In genomic region chr8:84822723-84823122, GRCm38 (mm10) we compare ENCODE assay signal across 10 mouse cellular contexts. TPM values are rescaled to one million over a fixed set of nuclear protein-coding genes. Genes with fewer than 3 reads are reported as not detected.
DNase-seq lines count a peak whose midpoint lies in the region; ATAC-seq and TF ChIP-seq lines count a peak whose summit lies in the region.
"Had no signal": no experiment of that assay in that cellular context is flagged by ENCODE, and none has a peak within 500 bp of the region (broad histone marks: within the 10 kb centered on the region; RNA-seq: fewer than 3 reads in every experiment).

Gene Dand5 (minus strand): TSS chr8:84822823.

- peak within 1 kb of the TSS; percentile 33 for H3K4me3 ChIP-seq in heart, embryonic 10.5 days
- peak within 1 kb of the TSS; percentile 42 for H3K4me3 ChIP-seq in embryonic facial prominence, embryonic 10.5 days
- H3K4me3 ChIP-seq in heart, embryonic 16.5 days (ENCODE audit: low read length) = no peak within 1 kb of the TSS
- H3K4me3 ChIP-seq in midbrain, embryonic 10.5 days = peak within 1 kb of the TSS; percentile 36
- no peak within 1 kb of the TSS for H3K4me3 ChIP-seq in lung, postnatal 0 days (ENCODE audit: low read depth, low read length)

- 20% methylated on average over 3 of the region's 3 CpGs for WGBS in heart, embryonic 10.5 days
- WGBS in embryonic facial prominence, embryonic 10.5 days = 24% methylated on average over 3 of the region's 3 CpGs
- WGBS in heart, embryonic 16.5 days = 36% methylated on average over 3 of the region's 3 CpGs
- 23% methylated on average over 3 of the region's 3 CpGs for WGBS in midbrain, embryonic 10.5 days
- WGBS in lung, postnatal 0 days = 48% methylated on average over 3 of the region's 3 CpGs

- TF ChIP-seq CTCF in lung, postnatal 0 days (IDR thresholded peaks at IDR 0.05) = no peak

- no peaks in the 10 kb centered on the region for H3K27me3 ChIP-seq in heart, embryonic 10.5 days (ENCODE audit: insufficient read depth, poor library complexity, severe bottlenecking)
- peaks cover 32% of the 10 kb centered on the region for H3K27me3 ChIP-seq in embryonic facial prominence, embryonic 10.5 days (replicated peaks; ENCODE audit: low read depth, poor library complexity, severe bottlenecking)
- H3K27me3 ChIP-seq in heart, embryonic 16.5 days (ENCODE audit: control insufficient read depth, insufficient read depth, low read length) = no peaks in the 10 kb centered on the region
- H3K27me3 ChIP-seq in midbrain, embryonic 10.5 days (ENCODE audit: low read depth, poor library complexity, severe bottlenecking) = peaks cover 39% of the 10 kb centered on the region
- no peaks in the 10 kb centered on the region for H3K27me3 ChIP-seq in lung, postnatal 0 days (replicated peaks; ENCODE audit: insufficient read depth, low read length)

- intact Hi-C loops in heart, postnatal 14 days (cut with DNase I) = loop anchor here (10.0 kb wide), 1 partner anchor 558 kb away; no protein-coding TSS in a partner anchor

- no peaks in the 10 kb centered on the region for H3K9me3 ChIP-seq in heart, embryonic 10.5 days
- H3K9me3 ChIP-seq in embryonic facial prominence, embryonic 10.5 days = no peaks in the 10 kb centered on the region
- H3K9me3 ChIP-seq in heart, embryonic 16.5 days (replicated peaks; ENCODE audit: control insufficient read depth, low read length) = no peaks in the 10 kb centered on the region
- no peaks in the 10 kb centered on the region for H3K9me3 ChIP-seq in midbrain, embryonic 10.5 days (replicated peaks)
- no peaks in the 10 kb centered on the region for H3K9me3 ChIP-seq in lung, postnatal 0 days (ENCODE audit: low read length)

- DNase-seq in heart, embryonic 10.5 days (ENCODE audit: low spot score) = no peak
- DNase-seq in heart, postnatal 14 days = no peak
- no peak for DNase-seq in embryonic facial prominence, embryonic 10.5 days (ENCODE audit: low spot score)
- DNase-seq in midbrain, embryonic 10.5 days (ENCODE audit: low spot score) = no peak
- no peak for DNase-seq in cerebellum, postnatal 36 days
- DNase-seq in retina, postnatal 1 day = no peak
- DNase-seq in lung, postnatal 0 days (ENCODE audit: low spot score) = no peak
- DNase-seq: cerebellum, adult 11 months had no signal

- peak within 1 kb of the TSS; percentile 45 for H3K4me2 ChIP-seq in heart, embryonic 16.5 days (ENCODE audit: low read depth, low read length)
- H3K4me2 ChIP-seq in lung, postnatal 0 days (replicated peaks; ENCODE audit: low read depth, low read length) = no peak within 1 kb of the TSS

- H3K27ac ChIP-seq in heart, embryonic 10.5 days = peak within 1 kb of the TSS; percentile 45; the same call in 1 of the 2 replicates
- H3K27ac ChIP-seq in embryonic facial prominence, embryonic 10.5 days (replicated peaks) = no peak within 1 kb of the TSS
- H3K27ac ChIP-seq in heart, embryonic 16.5 days (ENCODE audit: low read length) = no peak within 1 kb of the TSS
- H3K27ac ChIP-seq in midbrain, embryonic 10.5 days (replicated peaks) = peak within 1 kb of the TSS; percentile 38; the same call in 1 of the 2 replicates
- no peak within 1 kb of the TSS for H3K27ac ChIP-seq in lung, postnatal 0 days (ENCODE audit: low read length)

- ATAC-seq in heart, embryonic 16.5 days (replicated peaks; ENCODE audit: extremely low read depth, insufficient read depth, low FRiP score) = no peak
- ATAC-seq in lung, postnatal 0 days = no peak
- ATAC-seq: inflammation-experienced regulatory T-cells, adult 6 months had no signal

- TF ChIP-seq EP300 in lung, postnatal 0 days (IDR thresholded peaks at IDR 0.05) = no peak

- H3K36me3 ChIP-seq in heart, embryonic 10.5 days = no peaks in the 10 kb centered on the region
- H3K36me3 ChIP-seq in embryonic facial prominence, embryonic 10.5 days (replicated peaks) = no peaks in the 10 kb centered on the region
- H3K36me3 ChIP-seq in heart, embryonic 16.5 days (ENCODE audit: control insufficient read depth, insufficient read depth) = no peaks in the 10 kb centered on the region
- H3K36me3 ChIP-seq in midbrain, embryonic 10.5 days = no peaks in the 10 kb centered on the region
- no peaks in the 10 kb centered on the region for H3K36me3 ChIP-seq in lung, postnatal 0 days (ENCODE audit: insufficient read depth, low read length)

- H3K9ac ChIP-seq in heart, embryonic 16.5 days (ENCODE audit: low read length) = peak within 1 kb of the TSS; percentile 38; the same call in 1 of the 2 replicates
- no peak within 1 kb of the TSS for H3K9ac ChIP-seq in lung, postnatal 0 days (replicated peaks; ENCODE audit: low read depth)

- peaks cover 29% of the 10 kb centered on the region for H3K4me1 ChIP-seq in heart, embryonic 10.5 days
- peaks cover 22% of the 10 kb centered on the region for H3K4me1 ChIP-seq in embryonic facial prominence, embryonic 10.5 days
- peaks cover 11% of the 10 kb centered on the region for H3K4me1 ChIP-seq in heart, embryonic 16.5 days (ENCODE audit: control insufficient read depth, insufficient read depth, low read length)
- peaks cover 16% of the 10 kb centered on the region for H3K4me1 ChIP-seq in midbrain, embryonic 10.5 days
- no peaks in the 10 kb centered on the region for H3K4me1 ChIP-seq in lung, postnatal 0 days (ENCODE audit: insufficient read depth, low read depth, low read length)

RNA-seq across cellular contexts. Expression of gene Dand5, which starts in this region (rescaled TPM):
- polyA plus RNA-seq in heart, embryonic 10.5 days (2016; fragmentation: Nextera tagmentation; extraction: Ambion mirVana) = 5.3 TPM in 2 replicates
- total RNA-seq in heart, postnatal 14 days (2021) = 1 to 10 TPM; 6.1 to 6.4 TPM
- 2.8 and 3.0 TPM in 2 replicates for polyA plus RNA-seq in embryonic facial prominence, embryonic 10.5 days (2016; fragmentation: Nextera tagmentation; extraction: Ambion mirVana)
- 6.6 and 6.8 TPM in 2 replicates for polyA plus RNA-seq in heart, embryonic 16.5 days (2015; fragmentation: Nextera tagmentation; extraction: Ambion mirVana)
- 2.9 and 5.3 TPM in 2 replicates for polyA plus RNA-seq in midbrain, embryonic 10.5 days (2016; fragmentation: Nextera tagmentation; extraction: Ambion mirVana)
- 6.2 and 6.8 TPM in 2 replicates for polyA plus RNA-seq in lung, postnatal 0 days (2015; fragmentation: Nextera tagmentation; extraction: Ambion mirVana)

Comparison
In these comparisons a context has a peak if more than half of its experiments do, and no peak if none do; other contexts are left out.
1. H3K27ac ChIP-seq: peak in heart, embryonic 10.5 days (single experiment) and midbrain, embryonic 10.5 days (single experiment); none in embryonic facial prominence, embryonic 10.5 days (single experiment), heart, embryonic 16.5 days (single experiment) and lung, postnatal 0 days (single experiment).
2. H3K4me3 ChIP-seq: peak in heart, embryonic 10.5 days (single experiment), embryonic facial prominence, embryonic 10.5 days (single experiment) and midbrain, embryonic 10.5 days (single experiment); none in heart, embryonic 16.5 days (single experiment) and lung, postnatal 0 days (single experiment).